Mouse (Mus musculus) forebrain, embryonic 16.5 days (tissue): ENCODE data around the gene Obscn. TPM values are rescaled to one million over a fixed set of nuclear protein-coding genes. Genes with fewer than 3 reads are reported as not detected.
A peak's percentile ranks its signal among the peaks of the same experiment; 100 is the strongest.
"Not testable (repeated sequence)": the region's sequence is repeated elsewhere in the genome, so short reads cannot be mapped to it uniquely, and the experiment has no call there.

Experiments used
- ATAC-seq: fragments of 200-750 bp; cut with Nextera tagmentation; 2 replicates; pipeline ENCODE4 v1.8.0; 2017; ENCODE audit warnings: mild to moderate bottlenecking, moderate library complexity
- H3K27ac ChIP-seq: fragments of 300-500 bp; sonication (generic); 2 replicates; pipeline ENCODE4 v1.5.1; 2014; ENCODE audit warnings: low read length, control low read depth
- H3K27me3 ChIP-seq: fragments of 300-500 bp; sonication (generic); replicated peaks from 2 replicates; pipeline ENCODE4 v1.6.1; 2014; ENCODE audit warnings: low read length; ENCODE audit not compliant: control insufficient read depth, insufficient read depth
- H3K36me3 ChIP-seq: fragments of 300-500 bp; sonication (generic); 2 replicates; pipeline ENCODE4 v1.6.1; 2014; ENCODE audit not compliant: control insufficient read depth, insufficient read depth
- H3K4me1 ChIP-seq: fragments of 300-500 bp; sonication (generic); replicated peaks from 2 replicates; pipeline ENCODE4 v1.6.1; 2014; ENCODE audit warnings: low read length; ENCODE audit not compliant: control insufficient read depth, insufficient read depth
- H3K4me2 ChIP-seq: fragments of 300-500 bp; sonication (generic); 2 replicates; pipeline ENCODE4 v1.6.1; 2014; ENCODE audit warnings: mild to moderate bottlenecking, low read length, control low read depth
- H3K4me3 ChIP-seq: fragments of 300-500 bp; sonication (generic); replicated peaks from 2 replicates; pipeline ENCODE4 v1.5.1; 2014; ENCODE audit warnings: mild to moderate bottlenecking, low read length, control low read depth
- H3K9ac ChIP-seq: fragments of 300-500 bp; sonication (generic); replicated peaks from 2 replicates; pipeline ENCODE4 v1.6.1; 2014; ENCODE audit warnings: low read depth, low read length, control low read depth
- H3K9me3 ChIP-seq: fragments of 300-500 bp; sonication (generic); 2 replicates; pipeline ENCODE4 v1.6.1; 2016; ENCODE audit warnings: low read length; ENCODE audit not compliant: control insufficient read depth
- WGBS: fragments of 180-500 bp; shearing (Covaris S2); extraction: QIAGEN DNeasy Blood & Tissue Kit; methylation state at CpG from one replicate; pipeline ENCODE4 v1.1.7; 2014; 5-methylcytosine and 5-hydroxymethylcytosine counted together
- polyA plus RNA-seq: library from polyadenylated mRNA; unstranded; fragments of >200 nt; fragmentation: Nextera tagmentation; extraction: Ambion mirVana; gene quantifications from 2 replicates; pipeline ENCODE4 v1.2.1, GENCODE M21; 2015

Gene Obscn
- polyA plus RNA-seq, 1 experiment from 2014 or later, result 0.25 TPM

DNA sequence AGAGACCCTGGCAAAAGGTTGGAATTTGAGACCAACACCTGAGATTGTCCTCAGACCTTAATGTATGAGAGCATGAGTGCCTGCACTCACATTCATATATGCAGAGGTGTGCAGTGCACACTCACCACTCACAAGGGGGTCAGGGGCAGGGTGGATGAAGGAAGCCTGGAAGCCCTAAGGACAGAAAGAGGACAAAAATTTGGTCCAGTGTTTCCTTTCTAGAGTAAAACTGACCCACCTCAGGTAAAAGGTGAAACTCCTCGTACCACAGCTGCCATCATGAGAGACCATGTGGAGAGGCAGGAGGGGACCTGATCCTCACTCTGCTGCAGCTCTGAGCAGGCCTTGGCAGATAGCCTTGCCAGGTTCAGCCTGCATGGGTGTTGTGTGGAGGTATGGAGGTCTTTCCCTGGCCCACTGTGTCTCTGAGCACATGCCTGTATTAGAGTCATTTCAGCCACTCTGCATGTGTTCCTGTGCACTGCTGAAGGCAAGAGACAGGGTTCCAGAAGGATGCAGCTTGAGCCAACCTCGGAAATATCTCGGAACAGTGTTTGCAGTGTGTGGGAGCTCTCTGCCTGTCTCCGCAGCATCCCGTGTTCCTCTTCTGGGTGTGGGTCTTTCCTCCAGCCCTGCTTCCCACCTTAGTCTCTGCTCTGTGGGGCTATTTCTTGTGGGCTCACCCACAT, 178.8 kb downstream of the Obscn start:
- peak overlapping the region; percentile 99 for H3K4me3 ChIP-seq
- peak overlapping the region; percentile 95 for H3K9ac ChIP-seq
- peaks cover 43% of the 10 kb centered on the region for H3K4me1 ChIP-seq
- H3K27ac ChIP-seq, result peak overlapping the region; percentile 29
- peak overlapping the region; percentile 91 for H3K4me2 ChIP-seq
- WGBS, result 62% methylated on average over 5 of the region's 5 CpGs
- no peaks in the 10 kb centered on the region for H3K36me3 ChIP-seq
- H3K9me3 ChIP-seq, result no peaks in the 10 kb centered on the region
- ATAC-seq, result no peak
- H3K27me3 ChIP-seq, result no peaks in the 10 kb centered on the region

GRCm38 (mm10) chr11:58955868-58956257, 180.3 kb downstream of the Obscn start:
- peaks cover 57% of the 10 kb centered on the region for H3K4me1 ChIP-seq
- H3K27ac ChIP-seq, result no peak overlapping the region
- no peaks in the 10 kb centered on the region for H3K9me3 ChIP-seq
- peak overlapping the region; percentile 91 for H3K4me2 ChIP-seq
- no peaks in the 10 kb centered on the region for H3K36me3 ChIP-seq
- peak overlapping the region; percentile 99 for H3K4me3 ChIP-seq
- no peak for ATAC-seq
- no peaks in the 10 kb centered on the region for H3K27me3 ChIP-seq
- peak overlapping the region; percentile 95 for H3K9ac ChIP-seq
- 9% methylated on average over 8 of the region's 8 CpGs for WGBS

- ATAC-seq, result peak; percentile 9
- peak overlapping the region; percentile 100 for H3K27ac ChIP-seq
- under 1% methylated on average over 20 of the region's 20 CpGs for WGBS
- no peaks in the 10 kb centered on the region for H3K36me3 ChIP-seq
- no peaks in the 10 kb centered on the region for H3K27me3 ChIP-seq
- H3K4me1 ChIP-seq, result peaks cover 58% of the 10 kb centered on the region
- H3K4me2 ChIP-seq, result peak overlapping the region; percentile 91
- H3K9ac ChIP-seq, result peak overlapping the region; percentile 95
- no peaks in the 10 kb centered on the region for H3K9me3 ChIP-seq
- H3K4me3 ChIP-seq, result peak overlapping the region; percentile 99
Observed at GRCm38 (mm10) chr11:58955143-58955867, 180.9 kb downstream of the Obscn start.

GRCm38 (mm10) chr11:58954420-58955142, 181.6 kb downstream of the Obscn start, which contains the start of the genes Hist3h2a and Trim17:
TSS of gene Hist3h2a (plus strand) at chr11:58954685.
TSS of gene Trim17 (plus strand) at chr11:58954685.
- peak within 1 kb of the TSS; percentile 91 for H3K4me2 ChIP-seq
- H3K36me3 ChIP-seq, result no peaks in the 10 kb centered on the region
- H3K4me3 ChIP-seq, result peak within 1 kb of the TSS; percentile 99
- H3K9me3 ChIP-seq, result no peaks in the 10 kb centered on the region
- H3K4me1 ChIP-seq, result peaks cover 53% of the 10 kb centered on the region
- ATAC-seq, result peak; percentile 86
- peak within 1 kb of the TSS; percentile 100 for H3K27ac ChIP-seq
- no peaks in the 10 kb centered on the region for H3K27me3 ChIP-seq
- peak within 1 kb of the TSS; percentile 96 for H3K9ac ChIP-seq
- WGBS, result under 1% methylated on average over 49 of the region's 49 CpGs

- H3K4me1 ChIP-seq, result peaks cover 48% of the 10 kb centered on the region
Observed at GRCm38 (mm10) chr11:58954170-58954419, 182.1 kb downstream of the Obscn start.

DNA sequence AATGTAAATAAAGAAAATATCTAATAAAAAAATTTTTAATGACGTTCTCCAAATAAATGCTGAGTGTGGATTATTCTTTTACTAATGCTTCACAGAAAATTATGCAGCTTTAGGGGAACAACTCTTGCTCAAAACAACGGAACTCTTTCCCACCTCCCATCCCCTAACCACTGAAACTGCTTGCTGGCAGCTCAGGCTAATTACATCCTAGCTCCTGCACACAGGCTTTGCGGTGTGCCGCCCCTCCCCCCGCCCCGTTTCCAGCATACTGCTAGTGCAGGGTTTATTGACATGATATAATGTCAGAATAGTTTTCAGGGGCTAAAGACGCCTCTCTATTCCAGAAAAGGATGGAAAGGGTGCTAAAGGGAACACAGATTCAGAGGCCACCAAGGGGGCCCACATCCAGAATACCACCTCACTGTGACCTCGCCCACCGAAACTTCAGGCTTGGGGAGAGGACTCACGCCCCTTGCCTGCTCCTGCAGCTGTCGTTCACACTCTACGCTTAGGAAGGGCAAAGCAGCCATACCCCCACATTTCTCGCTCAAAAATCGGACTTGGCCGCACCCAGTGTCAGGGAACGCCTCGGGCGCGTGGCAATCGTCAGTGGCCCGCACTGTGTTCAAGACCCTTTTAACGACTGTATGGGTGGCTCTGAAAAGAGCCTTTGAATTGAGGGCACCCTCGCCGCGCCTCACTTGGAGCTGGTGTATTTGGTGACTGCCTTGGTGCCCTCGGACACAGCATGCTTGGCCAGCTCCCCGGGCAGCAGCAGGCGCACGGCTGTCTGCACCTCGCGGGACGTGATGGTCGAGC, 182.6 kb downstream of the Obscn start:
- H3K27ac ChIP-seq, result peak overlapping the region; percentile 100
- peak overlapping the region; percentile 99 for H3K4me3 ChIP-seq
- H3K9me3 ChIP-seq, result no peaks in the 10 kb centered on the region
- peak overlapping the region; percentile 96 for H3K9ac ChIP-seq
- H3K27me3 ChIP-seq, result no peaks in the 10 kb centered on the region
- ATAC-seq, result peak; percentile 14
- no peaks in the 10 kb centered on the region for H3K36me3 ChIP-seq
- WGBS, result under 1% methylated on average over 33 of the region's 33 CpGs
- peaks cover 45% of the 10 kb centered on the region for H3K4me1 ChIP-seq
- H3K4me2 ChIP-seq, result peak overlapping the region; percentile 85

More at GRCm38 (mm10) chr11:58954170-58954419, 182.1 kb downstream of the Obscn start:
- Histone ChIP-seq H3K9ac (peak overlapping the region; percentile 96), H3K27ac (peak overlapping the region; percentile 100), H3K4me3 (peak overlapping the region; percentile 99), H3K4me2 (peak overlapping the region; percentile 85)
- H3K27me3 ChIP-seq, H3K36me3 ChIP-seq, H3K9me3 ChIP-seq: not testable (repeated sequence)
- WGBS, result under 1% methylated on average over 17 of the region's 17 CpGs
- ATAC-seq, result peak; percentile 9

GRCm38 (mm10) chr11:58951210-58951609, 185.0 kb downstream of the Obscn start:
- Histone ChIP-seq H3K4me2 (peak overlapping the region; percentile 86), H3K36me3 (no peaks in the 10 kb centered on the region), H3K27me3 (no peaks in the 10 kb centered on the region), H3K27ac (peak overlapping the region; percentile 100), H3K4me1 (peaks cover 24% of the 10 kb centered on the region), H3K9ac (no peak overlapping the region), H3K9me3 (no peaks in the 10 kb centered on the region), H3K4me3 (no peak overlapping the region)
- 46% methylated on average over 5 of the region's 5 CpGs for WGBS
- ATAC-seq, result no peak

GRCm38 (mm10) chr11:58949480-58950431, 186.4 kb downstream of the Obscn start:
- Histone ChIP-seq H3K4me3 (peak overlapping the region; percentile 52), H3K27me3 (no peaks in the 10 kb centered on the region), H3K9me3 (no peaks in the 10 kb centered on the region), H3K4me2 (peak overlapping the region; percentile 86), H3K27ac (peak overlapping the region; percentile 100), H3K4me1 (peaks cover 22% of the 10 kb centered on the region), H3K9ac (peak overlapping the region; percentile 89), H3K36me3 (no peaks in the 10 kb centered on the region)
- ATAC-seq, result peak; percentile 67
- under 1% methylated on average over 20 of the region's 20 CpGs for WGBS
